Mouse (Mus musculus) lung, adult 2 months (tissue): ENCODE data around the gene Cnga1.

ENCODE experiments used
- CTCF ChIP-seq: fragments of 200-500 bp; IDR thresholded peaks from 2 replicates; pipeline ENCODE4 v1.5.1; 2011; ENCODE audit warnings: mild to moderate bottlenecking, low read length, control low read depth; ENCODE audit not compliant: insufficient read depth
- POLR2A ChIP-seq: fragments of 200-500 bp; IDR thresholded peaks from 2 replicates; pipeline ENCODE4 v1.6.1; 2011; ENCODE audit warnings: low read depth, mild to moderate bottlenecking, control low read depth, low read length, borderline replicate concordance; ENCODE audit errors: extremely low read depth

GRCm38 (mm10) chr5:72646996-72647395, 2.9 kb upstream of the Cnga1 start:
- TF ChIP-seq POLR2A (no peak), CTCF (no peak)
